Mouse (Mus musculus) bone marrow, adult 2 months (tissue): ENCODE measurements around the gene Abcc12.

Experiments used
- CTCF ChIP-seq: fragments of 200-500 bp; IDR thresholded peaks from 2 replicates; pipeline ENCODE4 v1.5.1; 2011; ENCODE audit warnings: low read length, control low read depth; ENCODE audit not compliant: control insufficient read depth, insufficient read depth
- POLR2A ChIP-seq: fragments of 200-500 bp; IDR thresholded peaks from 2 replicates; pipeline ENCODE4 v1.6.1; 2011; ENCODE audit warnings: low read depth, mild to moderate bottlenecking, control low read depth, low read length, borderline replicate concordance; ENCODE audit not compliant: control insufficient read depth

DNA sequence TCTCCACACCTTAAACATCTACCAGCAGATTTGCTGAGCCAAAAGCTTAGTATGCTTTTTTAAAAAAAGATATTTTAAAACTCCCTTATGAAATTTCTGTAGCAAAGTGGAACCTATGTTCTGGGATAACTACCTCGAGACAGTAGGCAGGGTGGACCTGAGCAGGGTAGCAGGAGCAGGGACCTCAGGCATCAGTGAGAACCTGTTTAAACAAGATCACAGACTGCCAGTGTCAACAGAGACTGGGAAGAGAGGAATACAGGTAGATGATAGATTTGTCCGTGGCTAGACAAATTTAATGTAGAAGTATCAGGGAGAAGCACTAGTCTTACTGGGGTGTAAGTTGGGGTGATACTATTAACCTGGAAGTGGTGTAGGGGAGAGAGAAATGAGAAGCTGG lies 33.3 kb upstream of the Abcc12 start:
- TF ChIP-seq POLR2A (no peak), CTCF (no peak)
